Mouse (Mus musculus) forebrain, embryonic 16.5 days (tissue): Measurements from ENCODE around the gene Pask. TPM values are rescaled to one million over a fixed set of nuclear protein-coding genes. Genes with fewer than 3 reads are reported as not detected.

Experiments
- ATAC-seq: fragments of 200-750 bp; cut with Nextera tagmentation; 2 replicates; pipeline ENCODE4 v1.8.0; 2017; ENCODE audit warnings: mild to moderate bottlenecking, moderate library complexity
- H3K27ac ChIP-seq: fragments of 300-500 bp; sonication (generic); 2 replicates; pipeline ENCODE4 v1.5.1; 2014; ENCODE audit warnings: low read length, control low read depth
- H3K27me3 ChIP-seq: fragments of 300-500 bp; sonication (generic); replicated peaks from 2 replicates; pipeline ENCODE4 v1.6.1; 2014; ENCODE audit warnings: low read length; ENCODE audit not compliant: control insufficient read depth, insufficient read depth
- H3K36me3 ChIP-seq: fragments of 300-500 bp; sonication (generic); 2 replicates; pipeline ENCODE4 v1.6.1; 2014; ENCODE audit not compliant: control insufficient read depth, insufficient read depth
- H3K4me1 ChIP-seq: fragments of 300-500 bp; sonication (generic); replicated peaks from 2 replicates; pipeline ENCODE4 v1.6.1; 2014; ENCODE audit warnings: low read length; ENCODE audit not compliant: control insufficient read depth, insufficient read depth
- H3K4me2 ChIP-seq: fragments of 300-500 bp; sonication (generic); 2 replicates; pipeline ENCODE4 v1.6.1; 2014; ENCODE audit warnings: mild to moderate bottlenecking, low read length, control low read depth
- H3K4me3 ChIP-seq: fragments of 300-500 bp; sonication (generic); replicated peaks from 2 replicates; pipeline ENCODE4 v1.5.1; 2014; ENCODE audit warnings: mild to moderate bottlenecking, low read length, control low read depth
- H3K9ac ChIP-seq: fragments of 300-500 bp; sonication (generic); replicated peaks from 2 replicates; pipeline ENCODE4 v1.6.1; 2014; ENCODE audit warnings: low read depth, low read length, control low read depth
- H3K9me3 ChIP-seq: fragments of 300-500 bp; sonication (generic); 2 replicates; pipeline ENCODE4 v1.6.1; 2016; ENCODE audit warnings: low read length; ENCODE audit not compliant: control insufficient read depth
- WGBS: fragments of 180-500 bp; shearing (Covaris S2); extraction: QIAGEN DNeasy Blood & Tissue Kit; methylation state at CpG from one replicate; pipeline ENCODE4 v1.1.7; 2014; 5-methylcytosine and 5-hydroxymethylcytosine counted together
- microRNA-seq: library from miRNA; unstranded; fragments of <30 nt; microRNA quantifications from one replicate; pipeline ENCODE4, GENCODE M21; 2017
- polyA plus RNA-seq: library from polyadenylated mRNA; unstranded; fragments of >200 nt; fragmentation: Nextera tagmentation; extraction: Ambion mirVana; gene quantifications from 2 replicates; pipeline ENCODE4 v1.2.1, GENCODE M21; 2015

The Pask gene
- polyA plus RNA-seq, 1 experiment from 2014 or later, result 9.5 TPM

DNA sequence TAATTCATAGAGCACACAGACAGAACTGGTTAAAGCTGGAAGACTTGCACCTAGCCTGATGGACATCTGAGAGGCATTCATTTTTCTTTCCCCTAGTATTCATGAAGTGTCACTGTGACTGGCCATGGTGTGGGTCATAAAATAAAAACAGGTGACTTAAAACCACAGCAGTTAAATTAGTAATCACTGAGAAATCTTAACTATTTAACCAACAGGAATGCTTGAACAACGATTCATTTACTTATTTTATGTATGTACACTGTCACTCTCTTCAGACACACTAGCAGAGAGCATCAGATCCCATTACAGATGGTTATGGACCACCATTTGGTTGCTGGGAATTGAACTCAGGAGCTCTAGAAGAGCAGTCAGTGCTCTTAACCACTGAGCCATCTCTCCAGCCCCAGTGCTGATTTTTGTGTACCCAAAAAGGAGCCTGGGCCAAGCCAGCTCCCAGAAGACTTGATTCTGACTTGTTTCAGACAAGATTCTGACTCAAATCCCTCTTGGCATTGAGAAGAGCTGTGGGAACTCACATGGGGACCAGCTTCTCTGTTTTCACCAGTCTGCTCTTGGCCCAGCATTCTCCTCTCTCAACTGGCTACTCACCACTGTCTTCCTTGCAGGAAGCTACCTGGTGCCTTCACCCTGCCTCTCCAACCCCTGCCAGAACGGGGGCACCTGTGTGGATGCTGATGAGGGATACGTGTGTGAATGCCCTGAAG is 72.6 kb downstream of the Pask start:
- WGBS, result 66% methylated on average over 3 of the region's 3 CpGs
- H3K4me2 ChIP-seq, result no peak overlapping the region
- ATAC-seq, result no peak
- no peaks in the 10 kb centered on the region for H3K9me3 ChIP-seq
- no peak overlapping the region for H3K27ac ChIP-seq
- no peak overlapping the region for H3K9ac ChIP-seq
- H3K4me3 ChIP-seq, result no peak overlapping the region
- H3K4me1 ChIP-seq, result no peaks in the 10 kb centered on the region
- H3K27me3 ChIP-seq, result no peaks in the 10 kb centered on the region
- H3K36me3 ChIP-seq, result no peaks in the 10 kb centered on the region

DNA sequence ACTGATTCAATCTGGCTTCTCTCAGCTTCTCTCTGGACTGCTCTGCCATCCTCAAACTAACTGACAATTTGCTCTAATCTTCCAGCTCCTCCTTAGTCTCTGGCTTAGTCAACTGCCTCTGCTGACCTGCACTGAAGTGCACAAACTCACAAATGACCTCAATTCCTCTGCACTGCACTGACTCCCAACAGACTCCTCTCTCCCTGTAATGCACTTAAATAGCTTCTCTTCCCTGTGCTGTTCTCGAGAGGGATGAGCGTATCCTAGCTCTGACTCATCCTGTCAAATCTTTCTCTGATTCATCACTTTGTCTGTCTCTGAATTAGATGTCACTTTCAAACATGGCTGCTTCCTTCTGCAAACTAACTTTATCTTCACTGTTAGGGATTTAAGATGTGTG is 75.0 kb downstream of the Pask start:
- Histone ChIP-seq H3K36me3 (no peaks in the 10 kb centered on the region), H3K4me1 (no peaks in the 10 kb centered on the region), H3K4me3 (no peak overlapping the region), H3K4me2 (no peak overlapping the region), H3K9me3 (no peaks in the 10 kb centered on the region), H3K27ac (no peak overlapping the region), H3K27me3 (no peaks in the 10 kb centered on the region), H3K9ac (no peak overlapping the region)
- 75% methylated on average over 2 of the region's 2 CpGs for WGBS
- ATAC-seq, result no peak

DNA sequence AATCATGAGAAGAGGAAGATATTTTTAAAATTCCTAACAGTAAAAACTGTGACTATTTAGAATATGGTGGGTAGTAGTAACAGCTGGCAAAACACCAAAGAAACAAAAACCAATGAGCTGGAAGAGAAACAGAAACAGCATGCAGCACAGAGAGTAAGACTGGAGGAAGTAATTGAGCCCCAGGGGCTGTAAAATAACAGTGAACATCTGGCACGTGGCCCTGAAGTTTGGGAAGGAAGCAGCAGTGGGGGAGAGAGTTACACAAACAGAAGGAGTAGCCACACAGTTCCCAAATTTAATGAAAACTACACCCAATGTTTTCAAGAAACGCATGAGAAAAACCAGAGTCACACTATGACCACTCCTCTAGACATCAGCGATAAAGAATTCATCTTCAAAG is 76.1 kb downstream of the Pask start:
- Histone ChIP-seq H3K4me2 (no peak overlapping the region), H3K27me3 (no peaks in the 10 kb centered on the region), H3K9me3 (no peaks in the 10 kb centered on the region), H3K4me1 (no peaks in the 10 kb centered on the region), H3K36me3 (no peaks in the 10 kb centered on the region), H3K4me3 (no peak overlapping the region), H3K9ac (no peak overlapping the region), H3K27ac (no peak overlapping the region)
- no peak for ATAC-seq
- 56% methylated on average over 3 of the region's 3 CpGs for WGBS

Small RNA genes lying within 50 kb of the gene (microRNA-seq; reads per million reads assigned to microRNA genes)
- gene Mir6345 (not detected), gene Mir6901 (not detected), gene Mir6902 (0.62 reads per million)

Other genes with a start within 250 kb of the Pask start
- 322 and 396 TPM in 2 replicates for gene Kif1a, start 241.5 kb downstream of the Pask start, polyA plus RNA-seq
- gene Agxt, start 208.2 kb downstream of the Pask start, polyA plus RNA-seq, result not detected in 2 replicates
- gene 2310007B03Rik, start 182.5 kb downstream of the Pask start, polyA plus RNA-seq, result 0.17 and 0.19 TPM in 2 replicates
- 0.30 and 0.31 TPM in 2 replicates for gene Crocc2, start 174.8 kb downstream of the Pask start, polyA plus RNA-seq
- gene Sned1, start 107.6 kb downstream of the Pask start, polyA plus RNA-seq, result 4.2 and 5.5 TPM in 2 replicates
- gene Mterf4, start 37.6 kb downstream of the Pask start, polyA plus RNA-seq, result 34.2 and 38.4 TPM in 2 replicates
- 61.1 and 62.7 TPM in 2 replicates for gene Ppp1r7, start 628 bp downstream of the Pask start, polyA plus RNA-seq
- gene Ano7, start 30.4 kb upstream of the Pask start, polyA plus RNA-seq, result 0.39 TPM in 1 of 2 replicates, not detected in the other
- gene Hdlbp, start 135.3 kb upstream of the Pask start, polyA plus RNA-seq, result 61.6 and 62.8 TPM in 2 replicates
- 3.9 TPM in 2 replicates for gene Farp2, start 168.6 kb upstream of the Pask start, polyA plus RNA-seq